Mouse (Mus musculus) ES-Bruce4 (cell line): Measurements from ENCODE around the gene Wdr27.

Experiments
- CTCF ChIP-seq: IDR thresholded peaks from one replicate; pipeline ENCODE4 v1.8.1; 2011; ENCODE audit warnings: low read depth, low read length
- EP300 ChIP-seq: IDR thresholded peaks from 2 replicates; pipeline ENCODE4 v1.6.1; 2011; ENCODE audit warnings: low read depth, low read length; ENCODE audit not compliant: insufficient read depth
- POLR2A ChIP-seq: IDR thresholded peaks from one replicate; pipeline ENCODE4 v1.8.1; 2011; ENCODE audit warnings: low read length; ENCODE audit not compliant: insufficient read depth

GRCm38 (mm10) chr17:14921582-14921981, 21.4 kb downstream of the Wdr27 start:
- no peak for TF ChIP-seq CTCF
- no peak for TF ChIP-seq POLR2A
- TF ChIP-seq EP300: no peak
